Mouse (Mus musculus) c-Kit-positive CD71-positive TER-119-negative erythroid progenitor cells, embryonic 14.5 days (primary cell): ENCODE measurements around the gene Lyl1.
A peak's percentile ranks its signal among the peaks of the same experiment; 100 is the strongest.

Experiments used
- DNase-seq: peaks from one replicate; pipeline ENCODE4 v3.0.0-alpha.2; 2013; ENCODE audit warnings: low read depth

The Lyl1 gene

GRCm38 (mm10) chr8:84700941-84701911 is at the start of gene Lyl1:
Lyl1 (plus strand) TSS chr8:84701457.
- peak; percentile 97 for DNase-seq

GRCm38 (mm10) chr8:84653092-84653631 is 48.1 kb upstream of the Lyl1 start:
- DNase-seq = no peak

- no peak for DNase-seq
Measured at GRCm38 (mm10) chr8:84654597-84654996, 46.7 kb upstream of the Lyl1 start.

- no peak for DNase-seq
Measured at GRCm38 (mm10) chr8:84655336-84656190, 45.7 kb upstream of the Lyl1 start.

- no peak for DNase-seq
Measured at GRCm38 (mm10) chr8:84656191-84656525, 45.1 kb upstream of the Lyl1 start.

- peak; percentile 84 for DNase-seq
Measured at GRCm38 (mm10) chr8:84656641-84657126, 44.6 kb upstream of the Lyl1 start.

DNA sequence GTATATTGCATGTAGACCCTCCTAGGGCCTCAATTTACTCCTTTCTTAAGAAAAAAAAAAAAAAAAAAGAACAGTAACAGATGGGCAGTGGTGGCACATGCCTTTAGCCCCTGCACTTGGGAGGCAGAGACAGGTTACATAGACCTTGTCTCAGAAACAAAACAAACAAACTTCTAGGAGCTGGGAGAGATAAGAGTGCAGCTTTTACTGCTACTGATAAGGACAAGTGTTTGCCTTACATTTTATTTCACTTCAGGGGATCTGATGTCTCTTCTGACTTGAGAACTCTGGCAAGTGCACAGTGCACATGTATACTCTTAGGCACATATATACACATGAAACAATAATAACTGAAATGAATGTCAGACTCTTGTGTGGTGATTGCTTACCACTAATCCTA is 44.1 kb upstream of the Lyl1 start:
- peak; percentile 52 for DNase-seq

- DNase-seq = no peak
Measured at GRCm38 (mm10) chr8:84657680-84658079, 43.6 kb upstream of the Lyl1 start.

DNA sequence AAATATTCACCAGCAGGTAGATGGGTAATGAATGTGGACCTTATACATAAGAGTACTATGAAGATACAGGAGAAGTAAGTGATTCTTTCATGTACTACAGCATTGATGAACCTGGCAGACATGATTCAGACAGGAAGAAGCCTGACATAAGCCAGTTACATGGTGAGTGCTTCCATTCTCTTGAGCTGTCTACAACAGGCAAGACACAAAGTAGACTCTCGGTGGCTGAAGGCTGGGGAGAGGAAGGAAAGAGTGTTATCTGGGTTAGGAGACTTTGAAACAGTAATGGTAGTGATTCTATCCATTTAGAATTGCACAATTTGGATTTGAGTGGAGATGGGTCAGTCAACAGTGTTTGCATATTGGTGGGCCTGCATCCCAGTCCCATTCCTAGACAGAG is 42.3 kb upstream of the Lyl1 start:
- DNase-seq = no peak

DNA sequence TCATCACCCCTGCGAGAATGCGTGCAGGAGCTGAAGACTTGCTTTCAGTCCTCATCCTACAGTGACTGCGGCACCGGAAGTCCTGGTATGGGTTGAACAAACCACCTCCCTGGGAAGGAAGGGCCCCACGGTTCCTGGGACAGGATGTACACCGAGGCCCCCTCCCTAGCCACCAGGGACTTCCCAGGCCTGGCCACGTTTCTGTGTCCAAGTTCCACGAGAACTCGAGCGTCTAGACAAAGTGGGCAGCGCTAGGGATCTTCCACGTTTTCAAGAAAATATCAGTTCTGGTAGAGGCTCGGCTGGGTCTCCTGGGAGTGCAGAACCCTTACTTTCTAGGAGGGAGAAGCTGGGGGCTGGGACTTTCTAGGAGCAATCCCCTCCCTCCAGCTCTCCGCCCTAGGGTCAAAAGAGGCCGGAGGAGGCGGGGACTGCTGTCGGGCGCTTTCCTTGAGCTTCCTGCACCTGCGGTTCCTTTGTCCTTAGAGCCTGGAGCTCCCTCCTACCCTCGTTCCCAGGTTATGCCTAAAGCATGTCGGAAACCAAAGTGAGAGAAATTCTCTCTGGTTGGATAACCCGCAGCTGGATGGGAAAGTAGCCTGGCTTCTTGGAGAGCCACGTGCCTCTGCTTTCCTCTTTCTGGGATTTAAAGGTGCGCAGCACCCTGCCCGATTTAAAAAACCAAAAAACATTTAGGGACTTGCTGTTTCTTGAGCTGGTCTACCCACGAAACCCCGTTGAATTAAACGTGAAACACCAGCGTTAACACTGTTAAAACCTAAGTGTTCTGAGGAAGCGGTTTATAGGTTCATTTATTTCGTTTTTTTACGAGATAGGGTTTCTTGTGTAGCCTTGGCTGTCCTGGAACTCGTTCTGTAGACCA is 41.1 kb upstream of the Lyl1 start:
- peak; percentile 77 for DNase-seq

- DNase-seq = peak; percentile 60
Measured at GRCm38 (mm10) chr8:84660819-84661457, 40.3 kb upstream of the Lyl1 start.

DNA sequence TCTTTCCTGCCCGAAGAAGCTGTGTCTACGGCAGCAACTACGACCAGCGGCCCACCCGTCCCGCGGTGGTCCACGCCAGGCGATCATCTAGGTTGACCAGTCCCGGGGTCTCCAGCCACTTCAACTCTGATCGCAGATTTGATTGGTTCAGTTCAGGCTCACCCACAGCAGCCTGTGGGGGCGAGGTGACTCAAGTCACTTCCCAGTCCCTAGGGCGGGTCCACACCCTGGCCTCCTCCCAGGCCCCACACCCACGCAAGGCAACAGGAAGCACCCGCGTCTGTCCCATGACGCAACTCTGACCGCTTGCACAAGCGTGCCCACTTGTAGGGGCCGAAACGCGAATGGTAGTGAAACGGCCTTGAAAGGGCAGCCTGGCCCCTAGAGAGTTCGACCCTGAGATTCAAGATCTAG is 39.8 kb upstream of the Lyl1 start:
- peak; percentile 68 for DNase-seq

GRCm38 (mm10) chr8:84661961-84662571 is 39.2 kb upstream of the Lyl1 start:
- DNase-seq = no peak

- DNase-seq = peak; percentile 90
Measured at GRCm38 (mm10) chr8:84662581-84663065, 38.6 kb upstream of the Lyl1 start, which contains the start of gene Ier2. Ier2 (minus strand) TSS chr8:84662852.

DNA sequence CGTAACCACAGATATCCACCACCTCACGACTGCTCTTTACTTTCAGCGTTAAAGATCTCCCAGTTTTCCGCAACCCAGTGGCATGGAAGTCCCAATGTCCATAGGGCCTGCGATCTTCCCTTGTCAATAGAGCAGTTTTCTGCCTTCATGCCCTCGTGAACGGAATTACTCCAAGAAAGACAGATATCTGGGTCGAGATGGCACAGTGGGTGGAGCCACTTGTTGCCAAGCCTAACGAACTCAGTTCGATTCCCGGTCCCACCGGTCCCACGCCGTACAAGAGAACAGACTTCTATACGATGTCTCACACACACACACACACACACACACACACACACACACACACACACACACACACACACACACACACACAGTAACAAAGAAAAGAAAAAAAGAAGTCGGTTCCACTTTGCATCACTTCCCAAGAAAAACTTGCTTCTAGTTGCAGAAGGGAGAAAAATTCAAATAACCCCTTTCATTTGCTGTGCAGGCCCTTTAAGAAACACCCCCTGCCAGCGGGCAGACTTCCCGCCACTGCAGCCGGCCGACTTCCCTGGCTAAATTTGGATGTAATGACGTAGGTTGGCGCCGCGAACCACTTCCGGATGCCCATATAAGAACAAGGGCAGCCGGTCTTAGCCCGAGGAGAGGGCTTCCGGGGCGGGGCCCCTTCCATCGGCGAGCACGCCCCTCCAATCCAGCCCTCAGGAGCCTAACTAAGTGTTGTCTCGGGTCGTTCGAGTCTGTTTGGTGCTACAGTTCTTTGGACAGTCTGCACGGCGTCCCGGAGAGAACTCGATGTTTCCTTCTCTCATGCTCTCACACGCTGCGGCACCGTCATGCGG is 37.6 kb upstream of the Lyl1 start:
- DNase-seq = peak; percentile 96

GRCm38 (mm10) chr8:84664566-84665384 is 36.5 kb upstream of the Lyl1 start:
- peak; percentile 61 for DNase-seq

GRCm38 (mm10) chr8:84665385-84665893 is 35.8 kb upstream of the Lyl1 start:
- DNase-seq = no peak

DNA sequence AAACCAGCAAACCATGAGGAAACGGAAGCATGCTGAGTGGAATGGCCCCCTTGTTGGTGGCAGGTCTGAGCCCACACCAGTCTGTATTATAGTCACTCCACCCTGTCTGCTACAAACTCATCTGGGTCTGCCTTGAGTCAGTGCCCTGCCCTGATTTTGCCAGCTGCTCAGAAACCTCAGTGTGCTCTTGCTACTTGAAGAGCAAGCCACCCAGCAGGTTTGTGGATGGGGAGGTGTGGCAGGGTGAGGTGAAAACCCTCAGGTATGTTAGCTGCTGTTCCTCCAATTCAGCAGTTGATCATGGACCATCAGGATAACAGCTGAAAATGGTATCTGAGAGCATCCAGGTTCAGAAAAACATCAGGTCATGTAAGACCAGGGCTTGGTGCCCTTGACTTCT is 33.2 kb upstream of the Lyl1 start:
- DNase-seq = no peak
